Mouse (Mus musculus) embryo, embryonic 10.5 days (tissue): ENCODE measurements around the gene Accsl.

Experiments
- DNase-seq: peaks from one replicate; pipeline ENCODE4 v3.0.0-alpha.2; 2015; ENCODE audit warnings: low spot score

The Accsl gene

DNA sequence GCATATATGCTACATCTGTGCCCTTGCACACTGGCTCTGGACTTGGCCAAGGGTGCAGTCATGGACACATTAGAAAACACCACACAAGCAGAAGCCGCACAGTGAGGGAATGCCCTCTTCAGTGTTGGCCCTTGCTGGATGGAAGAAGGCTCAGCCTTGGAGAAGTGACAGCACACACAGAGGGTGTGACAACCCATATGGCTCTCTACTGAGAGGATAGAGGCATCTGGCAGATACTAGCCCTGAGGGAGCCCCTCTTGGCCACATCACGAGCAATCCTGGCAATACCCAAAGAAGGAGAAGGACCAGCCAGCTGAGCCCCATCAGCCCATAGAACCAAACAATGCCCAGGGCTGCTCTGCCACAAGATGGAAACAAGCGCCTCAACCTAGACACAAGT lies 5.6 kb upstream of the Accsl start:
- DNase-seq: no peak

DNA sequence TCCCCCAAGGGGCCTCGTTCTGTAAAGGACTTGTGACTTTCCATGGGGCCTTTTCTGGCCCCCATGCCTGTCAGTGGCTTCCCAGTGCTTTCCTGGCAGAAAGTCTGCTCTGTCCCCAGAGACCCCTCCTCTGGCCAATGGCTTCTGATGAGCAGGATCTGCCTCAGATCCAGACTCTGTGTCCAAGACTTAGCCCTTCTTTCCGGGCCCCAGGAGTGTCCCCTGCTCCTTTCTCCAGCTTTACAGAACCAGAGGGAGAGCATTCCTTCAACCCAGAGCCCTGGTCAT lies 5.2 kb upstream of the Accsl start:
- DNase-seq: no peak

DNA sequence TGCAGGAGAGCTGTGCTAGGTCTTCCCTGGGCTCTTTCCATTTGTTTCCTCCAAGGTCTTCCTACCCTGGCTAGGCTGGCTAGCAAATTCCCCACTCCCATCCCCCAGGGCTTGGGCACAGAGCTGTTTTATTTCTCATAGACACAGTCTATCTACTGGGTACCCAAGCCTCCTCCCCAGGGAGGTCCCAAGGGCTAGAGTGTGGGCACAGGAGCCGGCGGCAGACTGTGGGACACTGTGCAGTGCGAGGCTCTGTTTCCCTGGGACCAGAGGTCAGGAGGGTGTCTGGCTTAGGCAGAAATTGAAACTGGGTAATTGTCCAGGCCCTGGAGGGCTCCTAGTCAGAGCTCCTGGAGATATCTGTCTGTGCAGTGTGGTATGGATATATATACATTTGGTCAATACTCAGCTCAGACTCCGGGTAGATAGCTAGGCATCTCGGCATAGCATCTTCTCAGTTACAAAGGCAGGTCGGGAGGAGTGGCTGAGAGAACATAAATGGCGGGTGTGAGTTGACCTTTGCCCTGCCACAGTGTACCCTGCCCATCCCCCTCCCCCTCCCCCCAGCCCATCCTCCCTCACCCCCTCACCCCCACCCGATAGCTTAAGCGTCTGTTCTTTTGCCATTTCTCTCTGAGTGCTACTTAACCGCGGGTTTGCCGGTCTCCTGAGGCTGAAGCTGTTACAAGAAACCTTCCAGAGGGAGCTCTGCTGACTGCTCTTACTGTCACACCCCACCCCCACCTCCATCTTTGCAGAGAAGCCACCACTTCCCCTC lies 4.7 kb upstream of the Accsl start:
- peak; percentile 32 for DNase-seq

DNA sequence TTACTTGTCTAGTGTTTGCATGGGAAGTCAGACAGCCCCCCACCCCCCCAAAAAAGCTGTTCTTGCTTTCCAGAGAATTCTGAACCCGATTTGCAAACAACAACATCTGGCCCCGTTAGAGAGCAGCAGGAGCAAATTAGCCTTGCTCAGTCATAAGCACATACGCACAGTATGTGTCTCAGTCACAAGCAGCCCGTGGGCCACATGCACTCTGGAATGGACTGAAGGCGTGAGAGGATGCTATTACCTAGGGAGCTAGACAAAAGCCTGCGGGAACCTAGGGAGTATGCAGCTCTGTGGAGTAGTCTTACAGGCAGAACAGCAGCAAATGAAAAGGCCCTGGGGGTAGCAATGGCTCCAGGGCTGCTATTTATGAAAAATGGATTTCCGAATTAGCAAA lies 3.3 kb upstream of the Accsl start:
- DNase-seq: no peak

DNA sequence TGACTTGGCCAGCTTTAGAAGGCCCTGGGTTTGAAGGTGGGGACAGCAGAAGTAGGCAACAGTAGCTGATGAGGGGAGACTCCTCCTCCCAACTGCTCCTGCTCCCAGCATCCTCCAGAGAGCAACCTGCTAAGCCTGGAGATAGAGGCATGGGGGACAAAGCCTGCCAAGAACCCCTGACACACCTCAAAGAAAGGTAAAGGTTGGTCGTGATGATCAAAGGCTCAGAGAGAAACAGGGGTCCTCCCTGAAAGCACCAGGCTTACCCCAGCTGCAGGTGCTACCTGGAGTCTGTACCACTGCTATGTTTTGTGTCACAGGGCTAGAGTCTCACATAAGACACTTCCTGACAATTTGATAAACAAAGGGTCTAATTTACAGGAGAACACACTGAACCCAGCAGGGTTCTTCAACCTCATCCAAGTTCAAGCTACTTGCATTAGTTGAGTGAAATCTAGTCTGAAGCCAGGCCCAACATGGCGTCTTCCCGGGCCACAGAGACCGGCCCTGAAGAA lies 2.5 kb upstream of the Accsl start:
- DNase-seq: no peak

DNA sequence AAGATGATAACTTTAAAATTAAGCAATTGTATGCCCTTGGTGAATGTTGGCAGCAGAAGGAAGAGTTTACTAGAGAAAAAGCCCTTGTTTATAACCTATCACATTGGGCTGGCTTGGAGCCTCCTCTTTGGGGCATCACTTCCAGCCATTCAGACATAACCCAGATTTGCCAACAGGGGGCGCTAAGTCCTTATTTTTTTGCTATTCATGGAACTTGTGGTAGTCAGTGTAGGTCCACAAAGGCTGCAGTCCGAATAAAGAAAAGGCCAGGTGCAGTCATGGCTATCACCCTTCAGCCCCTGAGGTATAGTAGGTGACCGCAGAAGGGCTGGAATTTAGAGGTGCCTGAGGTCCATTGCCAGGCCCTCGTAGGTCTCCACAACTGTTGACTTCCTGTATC lies 1.9 kb upstream of the Accsl start:
- DNase-seq: peak; percentile 86

DNA sequence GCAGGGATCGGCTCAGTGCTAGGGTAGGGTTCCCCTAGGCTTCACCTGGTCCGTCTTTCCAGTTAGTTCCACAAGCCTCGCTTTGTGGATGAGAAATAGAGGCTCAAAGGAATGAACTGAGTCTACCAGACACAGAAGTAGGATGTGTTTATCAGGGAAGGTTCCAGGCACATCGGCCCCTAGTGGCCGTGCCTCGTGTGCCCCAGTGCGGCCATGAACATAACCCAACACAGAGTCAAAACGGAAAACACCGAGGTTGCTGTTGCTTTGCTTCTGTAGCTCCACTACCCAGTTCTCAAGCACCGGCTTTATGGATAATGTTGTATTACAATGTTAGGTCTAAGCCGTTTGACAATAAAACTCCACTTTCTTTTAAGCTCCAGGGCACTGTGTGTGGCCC lies 391 bp downstream of the Accsl start:
- DNase-seq: no peak

DNA sequence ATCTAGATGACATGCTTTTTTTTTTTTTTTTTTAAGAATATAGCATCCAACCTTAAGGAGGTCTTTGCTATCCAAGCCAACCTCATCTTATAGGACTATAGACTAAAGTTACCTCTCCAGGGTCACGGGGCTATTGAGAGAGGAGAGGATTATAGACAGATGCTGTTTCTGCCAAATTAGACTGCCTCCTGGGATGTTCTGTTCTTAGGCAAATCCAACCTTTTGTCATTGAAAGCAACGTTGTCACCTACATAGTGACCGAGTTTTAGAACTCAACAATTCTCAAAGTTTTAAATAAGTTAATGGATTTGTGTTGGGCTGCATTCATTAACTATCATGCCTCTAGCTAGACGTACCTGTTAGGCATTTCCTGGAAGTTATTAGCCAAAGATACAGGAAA lies 5.7 kb downstream of the Accsl start:
- no peak for DNase-seq

DNA sequence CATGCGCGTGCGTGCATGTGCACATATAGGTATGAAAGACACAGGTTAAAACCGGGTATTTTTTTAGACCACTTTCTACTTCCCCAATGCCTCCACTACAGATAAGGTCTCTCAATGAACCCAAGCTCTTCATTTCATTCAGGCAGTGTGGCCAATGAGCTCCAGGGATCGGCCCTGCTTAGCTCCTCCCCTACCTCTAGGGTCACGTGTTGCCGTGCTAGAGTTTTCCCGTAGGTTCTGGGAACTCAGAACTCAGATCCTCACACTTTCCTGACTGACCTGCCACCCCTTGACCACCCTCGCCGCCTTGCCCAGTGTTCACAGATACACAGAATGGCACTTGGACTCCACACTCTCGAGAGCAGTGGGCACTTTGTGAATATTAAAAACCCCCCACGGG lies 10.1 kb downstream of the Accsl start:
- DNase-seq: no peak

DNA sequence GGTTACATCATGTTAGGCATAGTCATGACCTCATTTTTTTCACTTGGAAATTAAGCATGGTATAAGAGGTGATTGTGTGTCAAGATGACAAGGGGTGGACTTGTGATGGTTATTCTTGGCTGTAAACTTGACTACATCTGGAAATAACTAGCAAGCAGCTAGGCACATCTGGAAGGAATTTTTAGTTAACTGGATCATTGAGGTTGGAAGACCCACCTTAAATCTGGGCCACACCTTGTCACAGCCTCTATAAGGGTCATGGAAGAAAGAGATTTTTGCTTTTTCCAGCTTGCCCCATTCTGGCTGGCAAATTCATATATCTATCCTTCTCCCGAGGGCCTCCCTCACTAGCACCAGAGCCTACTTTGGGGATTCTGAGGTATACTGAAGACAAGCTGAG lies 17.7 kb downstream of the Accsl start:
- no peak for DNase-seq

DNA sequence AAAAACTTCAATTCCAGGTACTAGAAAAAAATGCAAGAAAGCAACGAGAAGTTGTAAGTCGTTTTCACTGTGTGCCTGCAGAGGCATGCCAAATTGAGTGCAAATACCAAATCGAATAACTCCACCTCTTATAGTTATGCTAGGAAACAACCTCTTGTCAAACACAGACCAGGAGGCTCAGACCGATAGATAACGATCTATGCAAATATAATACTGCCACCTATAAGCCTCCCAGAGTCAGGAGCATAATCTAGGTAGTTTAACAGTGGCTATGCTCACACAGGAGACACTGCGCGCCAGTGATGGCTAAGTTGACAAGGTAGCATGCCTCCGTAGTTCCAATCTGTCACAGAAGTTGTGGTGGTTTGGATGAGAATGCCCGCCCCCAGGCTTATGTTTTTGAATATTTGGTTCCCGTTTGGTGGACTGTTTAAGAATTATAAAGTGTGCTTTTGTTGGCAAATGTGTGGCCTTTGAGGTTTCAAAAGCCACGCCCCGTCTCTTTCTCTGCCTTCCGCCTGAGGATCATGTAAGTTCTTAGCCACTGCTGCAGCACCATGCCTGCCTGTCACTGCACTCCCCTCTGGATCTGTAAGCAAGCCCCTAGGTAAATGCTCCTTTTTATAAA lies 18.5 kb downstream of the Accsl start:
- no peak for DNase-seq

DNA sequence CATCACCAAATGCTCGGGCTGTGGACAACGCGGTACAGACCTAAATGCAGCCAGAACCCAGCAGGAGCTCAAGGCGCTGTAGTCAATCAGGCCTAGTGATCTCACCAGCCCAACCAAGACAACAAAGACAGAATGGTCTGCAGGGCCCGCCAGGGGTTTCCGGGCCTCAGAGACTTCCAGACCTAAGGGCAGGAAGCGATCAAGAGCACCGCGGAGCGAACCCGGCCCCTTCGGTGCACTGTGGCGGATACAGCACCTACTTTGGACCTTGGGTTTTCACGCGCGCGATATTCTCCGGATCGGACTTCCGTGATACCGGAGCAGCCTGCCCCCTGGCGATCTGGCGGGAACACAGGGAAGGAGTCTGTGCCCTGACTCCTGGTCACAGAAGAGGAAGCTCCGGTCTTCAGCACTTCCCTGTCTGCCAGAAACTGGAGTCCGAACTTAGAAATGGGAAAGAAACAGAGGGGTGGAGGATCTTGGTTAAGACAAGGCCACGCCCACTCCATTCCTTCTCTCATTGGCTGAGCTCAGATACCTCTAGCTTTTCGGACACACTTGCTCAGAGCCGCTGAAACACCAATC lies 19.4 kb downstream of the Accsl start, which contains the start of gene Accs:
TSS of gene Accs (minus strand) at position 439 of the 585 bp plus-strand sequence.
- DNase-seq: peak; percentile 94

DNA sequence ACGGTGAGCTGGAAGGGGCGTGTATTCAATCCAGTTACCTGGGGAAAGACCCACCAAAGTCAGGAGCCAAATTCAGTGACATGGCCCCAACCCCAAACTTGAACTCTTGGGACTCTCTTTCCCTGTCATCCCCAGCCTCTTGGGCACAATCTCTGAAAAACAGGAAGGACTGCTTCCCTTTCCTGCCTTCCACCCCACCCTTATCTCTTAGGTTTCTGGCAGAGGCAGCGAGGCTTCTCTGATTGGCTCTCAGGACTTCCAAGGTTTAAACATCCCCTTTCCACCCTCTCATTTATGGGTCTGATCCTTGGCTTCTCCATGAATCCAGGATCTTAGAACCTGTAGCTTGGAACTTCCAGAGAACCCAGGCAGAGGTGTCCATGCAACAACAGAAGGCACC lies 27.6 kb downstream of the Accsl start:
- no peak for DNase-seq

DNA sequence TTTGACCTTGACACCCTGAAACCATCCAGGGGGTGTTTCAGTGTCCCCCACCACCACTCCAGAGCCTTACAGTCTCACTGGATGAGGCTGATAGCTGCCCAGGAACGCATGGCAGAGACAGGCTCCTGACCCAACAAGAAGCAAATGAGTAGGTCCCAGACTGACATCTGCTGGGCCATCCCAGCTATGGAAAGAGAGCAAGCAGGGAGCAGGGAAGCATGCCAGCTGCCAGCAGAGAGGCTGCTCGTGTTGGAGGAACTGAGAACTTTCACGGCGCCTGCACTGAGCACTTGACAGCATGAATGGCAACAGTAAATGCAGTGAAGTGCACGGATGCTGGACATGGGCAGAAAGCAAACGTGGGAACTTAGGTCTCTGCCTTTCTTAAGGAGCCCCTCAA lies 28.8 kb downstream of the Accsl start:
- DNase-seq: no peak

DNA sequence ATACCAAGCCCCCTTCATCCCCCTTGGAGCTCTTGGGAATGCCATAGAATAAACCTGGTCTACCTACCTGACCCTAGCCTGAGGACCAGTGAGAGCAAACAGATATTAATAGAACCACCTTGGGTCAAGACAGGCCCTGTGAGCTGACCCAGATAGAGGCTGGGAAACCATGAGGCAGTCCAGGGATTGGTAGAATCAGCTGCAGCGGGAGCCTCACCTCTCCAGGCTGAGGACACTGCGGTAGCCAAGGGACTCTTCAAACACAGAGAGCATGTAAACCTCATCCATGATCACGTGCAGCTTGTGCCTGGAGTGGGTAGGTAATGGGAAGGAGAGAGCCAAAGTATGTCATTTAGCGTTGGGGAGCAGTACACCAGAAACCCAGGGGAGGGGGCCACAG lies 30.0 kb downstream of the Accsl start:
- DNase-seq: no peak

DNA sequence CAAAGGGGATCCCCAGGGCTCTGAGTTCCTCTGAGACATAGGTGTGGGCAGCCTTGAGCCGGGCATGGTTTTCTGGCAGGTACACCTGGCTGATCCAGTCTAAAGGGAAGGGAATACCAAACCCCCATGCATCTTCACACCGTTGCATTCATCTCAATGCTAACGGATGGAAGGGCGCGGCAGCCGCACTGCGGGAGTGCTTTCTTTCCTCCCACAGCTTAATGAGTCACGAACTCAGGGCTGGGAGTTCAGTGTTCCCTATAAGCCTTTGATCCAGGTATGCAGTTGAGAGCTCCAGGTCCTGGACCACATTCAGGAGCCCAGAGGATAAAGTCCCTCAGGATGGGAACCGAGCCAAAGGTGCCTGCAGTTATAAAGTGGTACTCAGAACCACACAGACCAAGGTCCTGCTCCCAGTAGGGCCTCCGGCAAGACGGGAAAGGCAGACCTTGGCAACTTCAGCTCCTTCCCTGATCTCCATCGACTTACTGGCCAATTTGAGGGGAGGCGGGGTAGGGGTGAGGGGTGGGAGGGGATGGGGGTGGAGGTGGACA lies 32.6 kb downstream of the Accsl start:
- no peak for DNase-seq

DNA sequence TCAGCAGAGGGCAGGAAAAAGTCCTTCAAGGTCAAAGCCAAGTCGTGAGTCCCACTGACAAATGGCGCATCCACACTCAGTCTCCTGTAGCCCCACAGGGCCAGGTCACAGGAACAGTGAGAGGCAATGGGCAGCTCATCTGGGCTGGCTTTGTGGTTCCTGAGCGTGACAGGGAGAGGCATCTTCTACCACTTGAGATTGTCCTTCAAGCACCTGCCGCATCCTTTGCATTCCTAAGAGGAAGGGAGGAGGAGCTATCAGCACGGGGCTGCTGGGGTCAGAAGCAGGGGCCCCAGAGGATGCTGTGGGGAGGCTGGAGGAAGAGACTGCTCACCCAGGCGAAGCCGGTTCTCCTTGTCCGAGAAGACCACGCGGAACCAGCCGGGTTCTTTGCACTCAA lies 33.4 kb downstream of the Accsl start:
- no peak for DNase-seq

DNA sequence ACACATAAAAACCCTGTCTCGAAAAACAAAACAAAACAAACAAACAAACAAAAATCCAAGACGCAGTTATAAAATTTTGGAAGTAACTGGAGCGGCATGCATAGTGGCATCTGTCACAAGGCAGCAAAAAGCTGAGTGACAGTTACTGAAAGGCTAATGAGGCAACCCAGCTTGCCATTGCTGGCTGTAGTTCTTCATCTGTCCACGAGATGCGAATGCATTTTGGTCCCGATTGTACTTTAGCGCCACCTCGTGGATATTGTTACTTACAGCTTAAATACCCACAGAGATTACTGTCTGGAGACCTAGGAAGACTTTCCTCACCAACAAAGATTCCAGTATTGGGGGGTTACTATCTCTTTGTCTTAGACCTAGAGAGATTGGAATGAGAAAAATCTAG lies 45.4 kb downstream of the Accsl start:
- DNase-seq: peak; percentile 97

DNA sequence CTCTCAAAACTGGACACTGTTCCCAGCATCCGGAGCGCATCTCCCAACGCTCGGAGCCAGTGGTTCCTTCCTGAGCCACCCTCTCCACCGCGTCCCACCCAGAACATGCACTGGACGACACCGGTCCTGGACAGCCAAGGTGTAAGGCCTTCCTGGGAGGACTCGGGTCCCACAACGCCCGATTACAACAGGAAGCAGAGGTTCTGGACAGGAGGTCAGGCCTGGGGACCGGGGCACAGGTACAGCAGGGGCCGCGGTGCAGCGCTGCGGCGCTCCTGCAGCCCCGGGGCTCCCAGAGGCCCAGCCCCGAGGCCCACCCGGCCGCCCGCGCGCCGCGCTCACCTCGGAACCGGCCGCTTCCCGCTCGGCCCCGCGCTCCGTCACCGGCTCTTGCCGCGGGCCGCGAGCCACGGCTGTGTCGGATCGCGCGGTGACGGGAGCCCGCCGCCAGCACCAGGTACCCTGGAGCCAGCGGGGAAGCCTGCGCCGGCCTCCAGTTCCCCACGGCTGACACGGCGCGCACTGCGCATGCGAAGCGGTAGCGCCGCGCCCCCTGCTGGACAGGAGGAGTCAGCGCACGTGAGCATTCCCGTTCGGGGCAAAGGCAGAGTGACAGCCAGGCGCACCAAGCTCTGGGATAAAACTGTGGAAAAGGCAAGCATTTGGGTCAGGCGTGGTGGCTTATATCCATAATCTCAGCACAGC lies 46.8 kb downstream of the Accsl start, which contains the start of gene Ext2:
TSS of gene Ext2 (minus strand) at position 524 of the 705 bp plus-strand sequence.
- DNase-seq: peak; percentile 92

DNA sequence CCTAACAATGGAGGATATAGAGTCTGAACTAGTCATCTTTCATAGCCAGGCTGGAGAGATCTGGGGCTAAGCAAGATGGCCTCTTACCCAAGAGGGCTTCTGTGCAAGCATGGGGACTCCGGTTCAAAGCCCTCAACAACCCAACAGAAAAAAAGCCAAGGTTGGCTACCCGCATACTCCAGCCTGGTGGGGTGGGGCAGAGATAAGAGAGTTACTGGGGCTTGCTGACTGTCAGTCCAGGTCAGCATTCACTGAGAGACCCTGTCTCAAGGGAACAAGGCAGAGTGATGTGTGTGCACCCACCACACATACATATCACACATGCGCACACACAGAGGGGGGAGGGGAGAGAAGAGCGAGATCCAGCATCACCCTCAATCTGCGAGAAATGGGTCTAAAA lies 51.2 kb downstream of the Accsl start:
- DNase-seq: no peak

DNA sequence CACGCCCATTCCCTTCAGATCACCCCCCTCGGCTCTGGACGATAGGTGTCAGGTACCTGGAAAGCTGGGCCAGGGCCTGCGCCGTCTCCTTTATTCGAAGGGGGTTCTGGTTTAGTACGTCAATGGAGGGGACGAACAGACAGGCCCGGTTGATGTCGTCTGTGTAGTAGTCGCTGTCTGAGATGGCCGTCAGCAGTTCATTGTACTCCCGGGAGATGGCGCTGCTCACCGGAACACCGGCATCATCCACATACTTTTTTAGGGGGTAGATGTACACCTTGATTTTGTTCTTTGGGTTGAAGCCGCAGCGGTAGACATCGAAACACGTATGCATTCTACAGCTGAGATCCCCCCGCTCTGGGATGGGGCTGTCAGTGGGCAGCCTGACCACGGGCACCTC lies 55.6 kb downstream of the Accsl start:
- no peak for DNase-seq

DNA sequence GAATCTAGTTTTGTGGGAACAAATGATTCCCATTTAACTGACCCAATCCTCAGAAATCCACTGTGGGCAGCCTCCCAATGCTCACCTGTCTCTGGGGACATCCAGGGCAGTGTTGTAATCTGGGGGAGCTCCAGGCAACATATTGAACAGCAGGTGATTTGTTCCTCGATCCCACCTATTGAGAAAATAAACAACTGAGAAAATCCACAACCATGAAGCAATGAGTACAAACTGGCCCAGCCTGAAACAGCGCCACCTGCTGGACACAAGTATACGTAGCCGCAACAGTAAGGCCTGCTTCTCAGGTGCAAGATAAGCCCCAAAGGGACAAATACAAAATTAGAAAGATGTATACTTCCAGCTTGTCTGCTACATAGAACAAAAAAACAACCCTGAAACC lies 57.1 kb downstream of the Accsl start:
- peak; percentile 72 for DNase-seq

DNA sequence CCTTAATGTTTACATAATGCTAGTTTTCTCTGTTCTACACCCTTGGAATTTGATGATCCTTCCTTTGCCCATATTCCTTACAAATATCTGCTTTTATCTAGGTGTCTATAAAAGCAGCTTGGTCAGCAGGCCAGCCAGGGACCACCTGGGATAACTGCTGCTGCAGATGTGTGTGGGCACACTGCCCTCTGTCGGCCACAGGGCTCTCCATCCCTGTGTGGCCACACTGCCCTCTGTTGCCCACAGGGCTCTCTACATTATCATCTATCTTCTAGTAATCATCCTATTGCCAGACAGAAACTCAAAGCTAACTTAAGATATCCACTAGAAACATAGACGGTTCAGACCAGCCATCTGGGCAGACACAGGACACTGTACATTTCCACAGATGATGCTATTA lies 59.0 kb downstream of the Accsl start:
- peak; percentile 61 for DNase-seq
